Mouse (Mus musculus): ENCODE results near the gene Palmd. TPM values are rescaled to one million over a fixed set of nuclear protein-coding genes. Genes with fewer than 3 reads are reported as not detected.

The Palmd gene
- total and polyA plus RNA-seq, 2 experiments from 2014 or later, result 7.9 to 29.7 TPM

GRCm38 (mm10) chr3:116985042-116985455 lies 16.3 kb upstream of the Palmd start:
- ATAC-seq (ENCODE audit: insufficient read depth, low read depth) (no peak), DNase-seq (ENCODE audit: low spot score) (no peak)

GRCm38 (mm10) chr3:116981811-116982575 lies 13.2 kb upstream of the Palmd start:
- DNase-seq (ENCODE audit: low spot score), result no peak
- H3K4me3 ChIP-seq (ENCODE audit: low read depth, low read length), result no peak overlapping the region

More at GRCm38 (mm10) chr3:116985042-116985455, 16.3 kb upstream of the Palmd start:
- no peak overlapping the region for H3K4me3 ChIP-seq (ENCODE audit: low read depth, low read length)
- no peak overlapping the region for H3K9ac ChIP-seq (replicated peaks; ENCODE audit: low read depth, low read length)
- TF ChIP-seq CTCF (IDR thresholded peaks at IDR 0.05; ENCODE audit: low read depth), result no peak
- no peak for TF ChIP-seq EP300 (IDR thresholded peaks at IDR 0.05; ENCODE audit: low read depth)
- WGBS, result 18% methylated on average over 1 of the region's 1 CpGs
- no peaks in the 10 kb centered on the region for H3K9me3 ChIP-seq (replicated peaks; ENCODE audit: control insufficient read depth, low read length)
- no peaks in the 10 kb centered on the region for H3K27me3 ChIP-seq (ENCODE audit: control insufficient read depth, insufficient read depth, low read length)
- H3K4me2 ChIP-seq (ENCODE audit: low read depth, low read length), result no peak overlapping the region
- H3K36me3 ChIP-seq (replicated peaks; ENCODE audit: control insufficient read depth, insufficient read depth, low read length), result no peaks in the 10 kb centered on the region
- no peak overlapping the region for H3K27ac ChIP-seq (ENCODE audit: low read depth)
- no peaks in the 10 kb centered on the region for H3K4me1 ChIP-seq (ENCODE audit: control insufficient read depth, insufficient read depth)

GRCm38 (mm10) chr3:116969786-116970185 lies 999 bp upstream of the Palmd start:
- Histone ChIP-seq H3K9ac (replicated peaks; ENCODE audit: low read depth, low read length) (no peak overlapping the region), H3K4me1 (ENCODE audit: control insufficient read depth, insufficient read depth) (peaks cover 4% of the 10 kb centered on the region), H3K27ac (ENCODE audit: low read depth) (no peak overlapping the region), H3K36me3 (replicated peaks; ENCODE audit: control insufficient read depth, insufficient read depth, low read length) (no peaks in the 10 kb centered on the region), H3K4me3 (ENCODE audit: low read depth, low read length) (no peak overlapping the region), H3K9me3 (replicated peaks; ENCODE audit: control insufficient read depth, low read length) (no peaks in the 10 kb centered on the region), H3K4me2 (ENCODE audit: low read depth, low read length) (no peak overlapping the region), H3K27me3 (ENCODE audit: control insufficient read depth, insufficient read depth, low read length) (no peaks in the 10 kb centered on the region)
- no peak for DNase-seq (ENCODE audit: low spot score)
- TF ChIP-seq CTCF (IDR thresholded peaks at IDR 0.05; ENCODE audit: low read depth) (no peak), EP300 (IDR thresholded peaks at IDR 0.05; ENCODE audit: low read depth) (no peak)
- ATAC-seq (ENCODE audit: insufficient read depth, low read depth), result no peak
- 82% methylated on average over 5 of the region's 5 CpGs for WGBS

More at GRCm38 (mm10) chr3:116981811-116982575, 13.2 kb upstream of the Palmd start:
- Histone ChIP-seq H3K4me1 (ENCODE audit: control insufficient read depth, insufficient read depth) (no peaks in the 10 kb centered on the region), H3K9ac (replicated peaks; ENCODE audit: low read depth, low read length) (no peak overlapping the region), H3K4me2 (ENCODE audit: low read depth, low read length) (peak overlapping the region; percentile 9; the same call in 1 of the 2 replicates), H3K27me3 (ENCODE audit: control insufficient read depth, insufficient read depth, low read length) (no peaks in the 10 kb centered on the region), H3K9me3 (replicated peaks; ENCODE audit: control insufficient read depth, low read length) (no peaks in the 10 kb centered on the region), H3K36me3 (replicated peaks; ENCODE audit: control insufficient read depth, insufficient read depth, low read length) (no peaks in the 10 kb centered on the region), H3K27ac (ENCODE audit: low read depth) (peak overlapping the region; percentile 38)
- TF ChIP-seq EP300 (IDR thresholded peaks at IDR 0.05; ENCODE audit: low read depth), result no peak
- no peak for TF ChIP-seq CTCF (IDR thresholded peaks at IDR 0.05; ENCODE audit: low read depth)
- WGBS, result 49% methylated on average over 9 of the region's 9 CpGs
- no peak for ATAC-seq (ENCODE audit: insufficient read depth, low read depth)

- Histone ChIP-seq H3K27ac (ENCODE audit: low read depth) (peak overlapping the region; percentile 89), H3K9me3 (replicated peaks; ENCODE audit: control insufficient read depth, low read length) (no peaks in the 10 kb centered on the region), H3K36me3 (replicated peaks; ENCODE audit: control insufficient read depth, insufficient read depth, low read length) (no peaks in the 10 kb centered on the region), H3K27me3 (ENCODE audit: control insufficient read depth, insufficient read depth, low read length) (no peaks in the 10 kb centered on the region), H3K4me3 (ENCODE audit: low read depth, low read length) (peak overlapping the region; percentile 53), H3K9ac (replicated peaks; ENCODE audit: low read depth, low read length) (peak overlapping the region; percentile 75), H3K4me2 (ENCODE audit: low read depth, low read length) (peak overlapping the region; percentile 63), H3K4me1 (ENCODE audit: control insufficient read depth, insufficient read depth) (peaks cover 10% of the 10 kb centered on the region)
- 18% methylated on average over 5 of the region's 5 CpGs for WGBS
- no peak for TF ChIP-seq CTCF (IDR thresholded peaks at IDR 0.05; ENCODE audit: low read depth)
- TF ChIP-seq EP300 (IDR thresholded peaks at IDR 0.05; ENCODE audit: low read depth), result no peak
- ATAC-seq (ENCODE audit: insufficient read depth, low read depth) (no peak), DNase-seq (ENCODE audit: low spot score) (no peak)
These were observed 216 bp upstream of the Palmd start for GRCm38 (mm10) chr3:116969003-116969402.

GRCm38 (mm10) chr3:116967967-116968366 lies 820 bp downstream of the Palmd start, which contains the start of gene 4930455H04Rik:
Gene 4930455H04Rik (plus strand): TSS chr3:116968267.
- H3K4me3 ChIP-seq (ENCODE audit: low read depth, low read length), result peak within 1 kb of the TSS; percentile 53
- H3K27me3 ChIP-seq (ENCODE audit: control insufficient read depth, insufficient read depth, low read length), result no peaks in the 10 kb centered on the region
- peak within 1 kb of the TSS; percentile 63 for H3K4me2 ChIP-seq (ENCODE audit: low read depth, low read length)
- peaks cover 10% of the 10 kb centered on the region for H3K4me1 ChIP-seq (ENCODE audit: control insufficient read depth, insufficient read depth)
- no peak for DNase-seq (ENCODE audit: low spot score)
- H3K36me3 ChIP-seq (replicated peaks; ENCODE audit: control insufficient read depth, insufficient read depth, low read length), result no peaks in the 10 kb centered on the region
- H3K9me3 ChIP-seq (replicated peaks; ENCODE audit: control insufficient read depth, low read length), result no peaks in the 10 kb centered on the region
- peak within 1 kb of the TSS; percentile 89 for H3K27ac ChIP-seq (ENCODE audit: low read depth)
- TF ChIP-seq CTCF (IDR thresholded peaks at IDR 0.05; ENCODE audit: low read depth) (no peak), EP300 (IDR thresholded peaks at IDR 0.05; ENCODE audit: low read depth) (no peak)
- peak within 1 kb of the TSS; percentile 75 for H3K9ac ChIP-seq (replicated peaks; ENCODE audit: low read depth, low read length)
- WGBS, result 49% methylated on average over 4 of the region's 4 CpGs
- ATAC-seq (ENCODE audit: insufficient read depth, low read depth), result no peak
